Mouse (Mus musculus): ENCODE results near the gene Brd3.

- TF ChIP-seq GATA1 (IDR thresholded peaks at IDR 0.05; ENCODE audit: low read length), result no peak
- TF ChIP-seq TAL1 (IDR thresholded peaks at IDR 0.05; ENCODE audit: low read length), result no peak
Observed at GRCm38 (mm10) chr2:27496391-27497028, 11.0 kb downstream of the Brd3 start.
